In the genomic region with DNA sequence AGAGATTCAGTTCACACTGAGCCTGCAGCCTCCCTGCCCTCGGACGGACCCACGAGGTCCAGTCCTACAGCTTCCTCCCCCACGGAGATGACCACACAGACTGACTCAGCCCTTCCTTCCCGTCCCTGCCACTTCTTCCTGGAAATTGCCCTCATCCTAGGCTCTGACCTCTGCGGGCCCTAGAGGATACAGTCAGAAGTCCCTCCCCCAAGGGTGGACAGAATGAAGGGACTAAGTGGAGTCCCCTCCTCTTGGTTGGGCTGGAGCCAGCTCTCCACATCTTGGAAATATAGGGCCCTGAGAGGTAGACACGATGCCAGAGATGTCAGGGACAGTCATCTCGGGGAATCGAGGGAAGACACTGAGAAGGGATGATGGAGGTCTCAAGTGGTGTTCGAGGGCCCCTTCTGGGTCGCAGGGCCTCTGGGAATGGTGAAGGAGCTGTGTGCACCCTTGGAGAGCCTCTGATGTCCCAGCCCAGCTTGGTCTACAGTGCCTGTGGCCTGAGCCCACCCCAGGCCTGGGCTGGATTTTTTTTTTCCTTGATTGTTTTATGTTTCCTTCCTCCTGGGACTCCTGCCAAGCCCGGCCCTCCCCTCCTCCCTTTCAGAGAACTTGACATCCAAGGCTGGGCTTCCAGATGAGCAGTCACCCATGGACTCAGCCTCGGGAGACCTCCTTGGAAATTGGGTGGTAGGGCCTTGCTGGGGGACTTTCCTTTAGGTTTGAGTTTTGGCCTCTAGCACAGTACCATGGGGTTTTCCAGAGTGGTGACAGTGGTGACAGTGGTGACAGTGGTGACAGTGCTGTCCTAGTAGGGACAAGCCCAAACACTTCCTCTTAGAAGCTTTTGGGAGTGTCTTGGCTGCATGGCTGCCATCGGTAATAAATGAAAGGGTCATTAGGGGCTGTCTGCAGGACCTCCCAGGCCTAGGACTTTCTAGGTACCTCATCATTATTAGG, we compare ENCODE assay signal across 8 mouse cellular contexts. TPM values are rescaled to one million over a fixed set of nuclear protein-coding genes. Genes with fewer than 3 reads are reported as not detected.
DNase-seq lines count a peak whose midpoint lies in the region; ATAC-seq and TF ChIP-seq lines count a peak whose summit lies in the region.

No protein-coding gene starts in this region.

- no peak for TF ChIP-seq CTCF in spleen, adult 2 months (IDR thresholded peaks at IDR 0.05; ENCODE audit: extremely low read depth, insufficient read depth, insufficient read length, insufficient replicate concordance)

- no peak overlapping the region for H3K4me3 ChIP-seq in spleen, adult 2 months (ENCODE audit: extremely low read depth, insufficient read depth, insufficient read length)
- H3K4me3 ChIP-seq in heart, embryonic 11.5 days (ENCODE audit: low read depth, low read length): no peak overlapping the region

- H3K36me3 ChIP-seq in spleen, adult 2 months (ENCODE audit: control insufficient read depth, insufficient read depth, low read length): no peaks in the 10 kb centered on the region
- H3K36me3 ChIP-seq in heart, embryonic 11.5 days (ENCODE audit: control insufficient read depth, insufficient read depth, low read length): no peaks in the 10 kb centered on the region

- no peaks in the 10 kb centered on the region for H3K27me3 ChIP-seq in spleen, adult 2 months (ENCODE audit: control insufficient read depth, insufficient read depth, low read length)
- no peaks in the 10 kb centered on the region for H3K27me3 ChIP-seq in heart, embryonic 11.5 days (ENCODE audit: control insufficient read depth, insufficient read depth, low read length)

- no peak for ATAC-seq in heart, embryonic 11.5 days (replicated peaks; ENCODE audit: insufficient number of reproducible peaks, low FRiP score, low TSS enrichment)
- peak; percentile 68 for ATAC-seq in megakaryocyte, adult 5-6 weeks (ENCODE audit: poor library complexity, severe bottlenecking)

- DNase-seq in spleen, adult 2 months (ENCODE audit: low read depth in 1 of 2, low spot score in 2 of 2): no peak
- no peak for DNase-seq in spleen, postnatal 36 days (ENCODE audit: low spot score in 2 of 2)
- peak; percentile 94 for DNase-seq in kidney, postnatal 10 days
- no peak for DNase-seq in frontal cortex, postnatal 14 days (ENCODE audit: low spot score in 2 of 2)
- DNase-seq in thymus, adult 18-20 months: no peak
- DNase-seq in right cerebral cortex, postnatal 10 days (ENCODE audit: low spot score in 2 of 2): no peak

- 66% methylated on average over 14 of the region's 14 CpGs for WGBS in spleen, adult 2 months
- 55% methylated on average over 14 of the region's 14 CpGs for WGBS in heart, embryonic 11.5 days (ENCODE audit: insufficient replicate concordance)

- H3K27ac ChIP-seq in spleen, adult 2 months (ENCODE audit: insufficient read depth, low read length): peak overlapping the region; percentile 52
- H3K27ac ChIP-seq in heart, embryonic 11.5 days (ENCODE audit: low read depth, low read length): peak overlapping the region; percentile 41

- no peaks in the 10 kb centered on the region for H3K9me3 ChIP-seq in heart, embryonic 11.5 days (replicated peaks; ENCODE audit: control insufficient read depth, low read length)

- H3K9ac ChIP-seq in heart, embryonic 11.5 days (ENCODE audit: low read depth, low read length): no peak overlapping the region

- TF ChIP-seq POLR2A in spleen, adult 2 months (IDR thresholded peaks at IDR 0.05; ENCODE audit: low read depth, low read length): no peak

- peaks cover 3% of the 10 kb centered on the region; the same call in 1 of the 2 replicates for H3K4me1 ChIP-seq in spleen, adult 2 months (ENCODE audit: control insufficient read depth, insufficient read depth, insufficient read length)
- peaks cover 17% of the 10 kb centered on the region for H3K4me1 ChIP-seq in heart, embryonic 11.5 days (ENCODE audit: control insufficient read depth, insufficient read depth, low read length)

- H3K4me2 ChIP-seq in heart, embryonic 11.5 days: no peak overlapping the region; the same call in 1 of the 2 replicates

RNA-seq across cellular contexts. Expression of a gene that starts 5.3 kb away (rescaled TPM):
- polyA plus RNA-seq in spleen, adult 2 months (2012; rRNA removed): 8.1 and 8.2 TPM in 2 replicates
- 6.3 and 7.6 TPM in 2 replicates for polyA plus RNA-seq in heart, embryonic 11.5 days (2014; fragmentation: Nextera tagmentation; extraction: Ambion mirVana)
- 3.0 and 3.4 TPM in 2 replicates for total RNA-seq in megakaryocyte, adult 5-6 weeks (2015)
- 1.7 and 1.9 TPM in 2 replicates for total RNA-seq in megakaryocyte, adult 5-6 weeks (2017)

RNA-seq across cellular contexts. Expression of a gene that starts 17.1 kb away (rescaled TPM):
- polyA plus RNA-seq in spleen, adult 2 months (2012; rRNA removed): 59.9 and 74.8 TPM in 2 replicates
- polyA plus RNA-seq in heart, embryonic 11.5 days (2014; fragmentation: Nextera tagmentation; extraction: Ambion mirVana): 105 and 119 TPM in 2 replicates
- total RNA-seq in megakaryocyte, adult 5-6 weeks (2015): 52.2 and 52.4 TPM in 2 replicates
- 88.7 and 107 TPM in 2 replicates for total RNA-seq in megakaryocyte, adult 5-6 weeks (2017)

RNA-seq across cellular contexts. Expression of a gene that starts 34.1 kb away (rescaled TPM):
- 40.5 and 48.0 TPM in 2 replicates for polyA plus RNA-seq in spleen, adult 2 months (2012; rRNA removed)
- polyA plus RNA-seq in heart, embryonic 11.5 days (2014; fragmentation: Nextera tagmentation; extraction: Ambion mirVana): 58.9 and 59.2 TPM in 2 replicates
- total RNA-seq in megakaryocyte, adult 5-6 weeks (2015): 36.9 and 37.7 TPM in 2 replicates
- 29.0 and 33.7 TPM in 2 replicates for total RNA-seq in megakaryocyte, adult 5-6 weeks (2017)

RNA-seq across cellular contexts. Expression of a gene that starts 36.0 kb away (rescaled TPM):
- 1.3 TPM in 2 replicates for polyA plus RNA-seq in spleen, adult 2 months (2012; rRNA removed)
- polyA plus RNA-seq in heart, embryonic 11.5 days (2014; fragmentation: Nextera tagmentation; extraction: Ambion mirVana): 1.5 and 2.6 TPM in 2 replicates
- total RNA-seq in megakaryocyte, adult 5-6 weeks (2015): 0.54 and 0.59 TPM in 2 replicates
- total RNA-seq in megakaryocyte, adult 5-6 weeks (2017): 1.0 and 1.8 TPM in 2 replicates

RNA-seq across cellular contexts. Expression of a gene that starts 52.3 kb away (rescaled TPM):
- polyA plus RNA-seq in spleen, adult 2 months (2012; rRNA removed): 36.6 and 37.6 TPM in 2 replicates
- polyA plus RNA-seq in heart, embryonic 11.5 days (2014; fragmentation: Nextera tagmentation; extraction: Ambion mirVana): 2.1 and 2.3 TPM in 2 replicates
- 55.6 and 67.9 TPM in 2 replicates for total RNA-seq in megakaryocyte, adult 5-6 weeks (2015)
- 69.1 and 73.5 TPM in 2 replicates for total RNA-seq in megakaryocyte, adult 5-6 weeks (2017)
